Mouse (Mus musculus): Measurements from ENCODE around the gene Chrd.

DNA sequence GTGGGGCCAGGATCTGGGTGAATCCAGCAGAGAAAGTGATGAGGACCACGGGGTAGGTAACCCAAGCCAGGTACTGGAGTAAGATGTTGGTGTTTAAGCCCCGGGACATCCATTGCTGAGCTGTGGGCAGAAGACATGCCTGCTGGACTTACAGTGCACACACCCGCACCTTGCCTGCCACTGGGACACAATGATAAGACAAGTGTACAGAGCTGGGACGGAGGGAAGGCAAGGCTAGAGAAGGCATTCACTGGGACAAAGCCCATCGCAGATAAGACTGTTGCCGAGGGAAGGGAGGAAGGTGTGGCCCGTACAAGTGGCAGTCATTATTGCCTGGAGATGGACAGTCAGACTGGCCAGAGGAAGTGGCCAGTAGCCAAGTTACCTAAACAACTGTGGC is 20.0 kb upstream of the Chrd start:
- no peak for TF ChIP-seq POLR2A (IDR thresholded peaks at IDR 0.05; ENCODE audit: borderline replicate concordance, insufficient read depth, low read length)
- TF ChIP-seq CTCF (IDR thresholded peaks at IDR 0.05; ENCODE audit: borderline replicate concordance, insufficient read depth, low read depth, low read length), result no peak
